Mouse (Mus musculus): ENCODE results near the gene Hist2h2aa1.

- no peak for TF ChIP-seq CTCF (IDR thresholded peaks at IDR 0.05; ENCODE audit: insufficient read depth, low read length)
- peak; percentile 96 for TF ChIP-seq POLR2A (IDR thresholded peaks at IDR 0.05; ENCODE audit: borderline replicate concordance, extremely low read depth, low read depth, low read length)
Observed at GRCm38 (mm10) chr3:96268051-96268775, 22.9 kb downstream of the Hist2h2aa1 start, which contains the start of gene Hist2h3b.

Data from lung, adult 2 months (tissue).